Mouse (Mus musculus): ENCODE data around the gene Snrpd2.

GRCm38 (mm10) chr7:19118028-19118771 is 31.3 kb upstream of the Snrpd2 start, which contains the start of gene Gm4969:
- TF ChIP-seq CTCF (IDR thresholded peaks at IDR 0.05; ENCODE audit: insufficient read depth, low read length) (no peak), POLR2A (IDR thresholded peaks at IDR 0.05; ENCODE audit: borderline replicate concordance, extremely low read depth, low read depth, low read length) (no peak)

All from lung, adult 2 months (tissue).